Mouse (Mus musculus) neural tube, embryonic 10.5 days (tissue): Measurements from ENCODE around the gene Zcchc14.

Experiments
- DNase-seq: peaks from one replicate; pipeline ENCODE4 v3.0.0-alpha.2; 2017; ENCODE audit warnings: low spot score; ENCODE audit errors: extremely low spot score

The Zcchc14 gene

DNA sequence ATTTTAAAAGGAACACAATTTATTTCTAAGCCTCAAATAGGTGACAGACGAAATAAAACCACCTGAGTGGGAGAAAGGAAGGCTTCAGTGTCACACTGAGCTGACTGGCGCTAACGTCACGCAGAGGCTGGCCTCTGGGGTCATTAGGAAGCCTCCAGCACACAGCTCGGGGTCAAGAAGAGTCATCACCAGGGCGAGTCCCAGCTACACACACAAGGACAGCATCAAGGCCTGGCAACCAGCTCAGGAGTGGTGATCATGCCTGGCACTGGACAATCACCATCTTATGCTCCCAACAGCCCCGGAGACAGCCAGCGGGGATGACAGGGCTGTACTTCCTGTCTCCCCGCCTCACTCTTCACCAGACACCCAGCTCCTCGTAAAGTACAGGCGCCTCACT lies 95.0 kb downstream of the Zcchc14 start:
- DNase-seq: no peak

GRCm38 (mm10) chr8:121553831-121554475 lies 98.7 kb downstream of the Zcchc14 start:
- no peak for DNase-seq

GRCm38 (mm10) chr8:121552506-121552905 lies 100.2 kb downstream of the Zcchc14 start:
- no peak for DNase-seq

- DNase-seq: no peak
Measured at GRCm38 (mm10) chr8:121551065-121551985, 101.4 kb downstream of the Zcchc14 start.

DNA sequence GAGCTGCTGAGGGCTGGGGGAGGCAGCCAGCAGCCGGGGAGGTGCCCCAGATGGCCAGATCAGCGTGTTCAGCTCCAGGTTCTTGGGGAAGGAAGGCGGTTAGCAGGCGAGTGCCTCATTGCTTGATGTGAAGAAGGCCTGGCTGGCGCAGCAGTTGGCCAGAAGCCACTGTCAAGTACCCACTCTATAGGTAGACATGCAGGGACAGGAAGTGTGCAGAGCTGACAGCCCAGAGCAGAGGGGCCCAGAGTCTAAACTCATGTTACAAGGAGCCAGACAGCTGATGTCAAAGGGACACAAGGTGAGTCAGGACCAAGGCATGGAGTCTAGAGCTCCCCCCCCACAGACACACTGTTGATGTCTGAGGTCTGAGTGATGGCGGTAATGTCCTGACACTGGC lies 102.6 kb downstream of the Zcchc14 start:
- DNase-seq: no peak
